Mouse (Mus musculus) kidney, postnatal 36 days (tissue): ENCODE data around the gene Tmem233.
A peak's percentile ranks its signal among the peaks of the same experiment; 100 is the strongest.

ENCODE experiments used
- DNase-seq, 2 experiments: peaks; one replicate each; pipeline ENCODE4 v3.0.0; 2021 to 2022; ENCODE audit warnings: mixed read lengths in 2 of 2

Tmem233 gene

DNA sequence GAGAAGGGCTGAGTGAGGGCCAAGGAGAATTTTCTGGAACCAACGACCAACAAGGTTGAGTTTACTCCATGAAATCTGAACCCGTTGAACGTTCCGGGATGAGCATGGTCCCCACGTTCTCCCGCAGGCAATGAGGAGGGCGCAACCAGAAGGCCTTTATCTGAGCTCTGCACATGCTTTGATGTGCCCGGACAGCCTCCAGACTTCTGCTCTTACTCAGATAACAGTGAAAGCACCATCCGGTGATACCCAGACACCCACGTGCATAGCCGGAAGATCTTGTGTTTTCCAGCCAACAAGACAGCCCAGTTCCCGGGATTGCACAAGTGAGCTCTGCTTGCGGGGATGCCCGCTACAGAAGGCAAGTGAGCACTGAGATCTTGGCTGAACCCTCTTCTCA lies 56.5 kb downstream of the Tmem233 start:
- no peak for DNase-seq

DNA sequence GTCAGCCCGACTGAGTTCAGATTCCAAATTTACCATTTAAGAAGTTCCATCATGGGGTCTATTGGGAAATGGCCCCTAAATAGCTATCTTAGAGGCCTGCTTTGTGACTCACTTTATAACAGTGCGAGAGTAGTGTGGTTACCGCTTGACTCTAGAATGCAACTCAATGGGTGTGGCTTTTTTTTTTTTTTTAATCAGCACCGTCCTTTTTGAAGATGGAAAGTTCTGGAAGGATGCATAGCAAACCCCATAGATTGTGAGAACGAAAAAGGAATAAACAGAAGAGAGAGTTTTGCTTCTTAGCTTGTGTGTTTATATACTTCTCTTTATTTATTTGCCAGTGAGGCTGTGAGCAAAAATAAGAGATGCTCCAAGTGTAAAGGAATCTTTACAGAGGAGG lies 56.9 kb downstream of the Tmem233 start:
- no peak for DNase-seq

DNA sequence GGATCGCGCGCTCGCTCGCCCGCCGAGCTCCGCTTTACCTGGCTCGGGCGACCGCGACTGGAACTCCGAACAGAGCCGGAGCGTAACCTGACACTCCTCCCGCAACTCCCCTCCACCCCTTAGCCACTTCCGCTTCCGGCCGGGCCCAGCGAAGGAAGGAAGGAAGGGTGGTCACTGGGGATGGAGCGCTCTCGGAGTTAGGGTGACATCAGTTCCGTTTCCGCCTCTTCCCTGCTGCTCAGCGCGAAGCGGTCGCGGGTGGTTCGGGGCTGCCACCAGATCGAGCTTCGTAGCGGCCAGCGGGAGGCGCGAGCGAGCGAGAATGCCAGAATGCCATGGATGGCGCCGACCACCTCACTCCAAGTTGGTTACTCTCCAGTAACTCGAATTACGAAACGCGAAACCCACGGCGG lies 58.7 kb downstream of the Tmem233 start, which contains the start of gene Prkab1:
TSS of gene Prkab1 (minus strand) at position 182 of the 413 bp plus-strand sequence.
- peak; percentile 95 to 96 for DNase-seq

DNA sequence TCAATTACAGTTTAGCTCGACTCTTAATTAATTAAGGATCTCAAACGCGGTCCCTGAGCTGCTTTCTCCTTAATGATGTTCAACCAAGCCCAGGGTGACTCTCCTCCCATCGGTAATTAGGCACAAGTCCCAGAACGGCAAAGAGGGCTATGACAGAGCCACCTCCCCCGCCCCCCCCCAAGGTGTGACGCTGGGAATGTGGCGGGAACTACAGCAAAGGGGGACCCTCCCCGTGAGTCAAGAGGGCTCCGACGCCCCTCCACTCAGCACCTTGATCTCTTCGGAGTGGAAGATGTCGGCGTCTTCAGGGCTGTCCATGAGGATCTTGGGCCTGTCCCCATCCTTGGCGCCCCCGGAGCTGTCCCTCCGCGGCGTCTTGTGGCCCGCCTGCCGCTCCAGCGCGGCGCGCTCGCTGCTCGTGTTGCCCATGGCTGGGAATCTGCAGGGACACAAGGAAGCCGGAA lies 59.2 kb downstream of the Tmem233 start:
- peak in 1 of 2 experiments; percentile 52 for DNase-seq

DNA sequence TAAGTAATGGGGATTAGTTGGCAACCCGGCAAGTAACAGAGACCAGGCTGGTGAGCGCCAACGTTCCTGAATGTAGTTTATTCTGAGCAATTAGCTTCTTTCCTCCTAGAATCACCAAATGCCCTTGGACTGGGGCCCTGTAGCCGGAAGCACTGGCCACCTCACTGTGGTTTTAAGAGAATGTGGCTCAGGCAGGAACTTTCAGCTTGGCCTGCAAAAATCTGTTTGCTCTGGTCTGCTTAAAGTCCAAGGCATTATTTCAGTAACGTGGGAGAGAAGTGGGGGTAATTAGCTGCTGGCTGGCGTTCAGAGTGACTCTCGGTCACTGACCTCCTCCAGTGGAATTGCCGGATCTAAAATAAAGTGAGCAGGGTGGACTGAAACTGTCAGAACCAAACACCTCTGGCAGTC lies 59.8 kb downstream of the Tmem233 start:
- DNase-seq = peak; percentile 70 to 79

DNA sequence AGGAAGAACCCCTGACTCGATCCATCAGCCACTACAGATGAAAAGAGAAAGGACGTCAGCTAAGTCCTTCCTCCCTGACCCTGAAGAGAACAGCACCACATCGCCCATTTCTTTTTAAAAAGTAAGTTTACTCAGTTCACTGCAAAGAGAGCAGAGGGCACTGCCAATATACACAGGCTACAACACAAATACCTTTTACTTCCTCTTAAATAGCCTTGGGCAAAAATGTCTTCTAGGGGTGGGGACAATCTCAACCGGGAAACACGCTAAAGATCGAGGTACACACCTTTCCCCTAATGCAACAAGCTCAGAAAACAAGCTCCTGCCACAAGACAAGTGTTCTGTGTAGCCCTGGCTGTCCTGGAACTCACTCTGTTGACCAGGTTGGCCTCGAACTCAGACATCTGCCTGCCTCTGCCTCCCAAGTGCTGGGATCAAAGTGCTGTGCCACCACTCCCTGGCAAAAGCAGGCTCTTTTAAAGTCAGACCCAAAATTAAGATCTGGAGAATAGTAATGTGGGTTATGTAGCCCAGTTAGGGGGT lies 60.3 kb downstream of the Tmem233 start:
- no peak for DNase-seq

DNA sequence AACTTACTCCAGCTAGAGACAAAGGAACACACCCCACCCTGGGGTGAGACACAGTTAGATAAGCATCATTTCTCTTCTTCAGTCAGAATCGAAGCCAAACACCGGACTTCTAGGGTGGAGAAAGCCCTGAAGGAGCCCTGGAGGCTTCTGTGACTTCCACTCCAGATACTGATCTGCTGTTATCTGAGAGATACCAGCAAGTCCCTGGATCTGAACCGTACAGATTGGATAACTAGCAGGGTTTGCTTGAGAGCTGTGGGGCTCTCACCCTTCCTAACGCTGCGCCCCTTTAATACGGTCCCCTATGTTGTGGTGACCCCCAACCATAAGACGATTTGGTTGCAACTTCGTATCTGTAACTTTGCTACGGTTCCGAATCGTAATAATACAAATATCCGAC lies 60.9 kb downstream of the Tmem233 start:
- DNase-seq = no peak

DNA sequence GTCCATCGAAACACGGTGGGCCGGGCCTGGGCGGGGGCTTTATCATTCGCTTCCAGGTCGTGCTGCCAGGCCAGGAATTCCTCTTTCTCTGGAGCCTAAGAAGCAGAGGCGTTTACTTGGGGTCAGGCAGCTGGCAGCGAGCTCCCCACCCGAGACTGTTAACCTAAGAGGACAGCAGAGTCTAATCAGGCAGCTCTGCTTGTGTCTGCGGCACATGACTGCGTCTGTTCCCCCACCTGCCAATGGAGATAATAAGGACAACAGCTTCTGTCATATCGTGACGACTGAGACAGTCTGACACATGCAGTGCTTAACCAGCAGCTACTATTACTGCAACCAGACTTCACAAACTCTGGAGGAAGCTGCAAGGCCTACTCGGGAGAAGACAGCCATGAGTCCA lies 61.5 kb downstream of the Tmem233 start:
- no peak for DNase-seq

DNA sequence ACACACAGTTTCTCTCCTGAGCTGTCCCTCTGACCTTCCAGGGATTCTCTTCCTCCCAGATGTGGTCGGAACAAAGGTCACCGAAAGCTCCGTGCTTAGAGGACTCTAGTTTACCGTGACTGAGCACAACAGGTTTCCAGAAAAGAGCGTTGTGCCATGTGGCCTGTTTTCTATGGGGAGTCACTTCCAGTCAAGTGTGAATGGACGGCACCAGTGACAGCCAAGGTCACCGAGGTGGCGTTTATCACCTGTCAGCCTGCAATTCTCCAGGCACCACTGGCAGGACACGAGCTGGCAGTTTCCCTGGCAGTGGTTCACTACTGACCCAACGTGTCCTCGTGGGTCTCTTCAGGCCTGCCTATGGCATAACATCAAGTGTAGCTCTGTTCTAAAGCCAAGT lies 63.7 kb downstream of the Tmem233 start:
- DNase-seq = peak; percentile 71 to 72

DNA sequence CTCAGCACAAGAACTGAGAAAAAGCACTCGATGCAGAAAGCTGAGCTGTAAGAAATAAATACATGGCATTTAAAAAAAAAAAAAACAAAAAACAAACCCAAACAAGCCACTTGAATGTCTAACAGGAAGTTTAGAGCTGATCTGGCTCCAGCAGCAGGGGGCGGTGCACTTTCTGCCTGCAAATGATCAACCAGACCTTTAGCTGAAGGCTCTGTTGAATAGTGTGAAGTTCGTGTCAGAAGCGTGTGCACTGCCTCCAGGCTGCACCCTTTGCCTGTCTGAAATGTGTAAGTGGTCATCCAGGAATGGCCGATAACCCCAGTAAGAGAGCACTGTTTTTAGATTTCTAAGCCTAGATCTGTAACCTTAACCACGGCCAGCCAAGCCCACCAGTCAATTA lies 64.3 kb downstream of the Tmem233 start:
- peak; percentile 86 to 88 for DNase-seq

DNA sequence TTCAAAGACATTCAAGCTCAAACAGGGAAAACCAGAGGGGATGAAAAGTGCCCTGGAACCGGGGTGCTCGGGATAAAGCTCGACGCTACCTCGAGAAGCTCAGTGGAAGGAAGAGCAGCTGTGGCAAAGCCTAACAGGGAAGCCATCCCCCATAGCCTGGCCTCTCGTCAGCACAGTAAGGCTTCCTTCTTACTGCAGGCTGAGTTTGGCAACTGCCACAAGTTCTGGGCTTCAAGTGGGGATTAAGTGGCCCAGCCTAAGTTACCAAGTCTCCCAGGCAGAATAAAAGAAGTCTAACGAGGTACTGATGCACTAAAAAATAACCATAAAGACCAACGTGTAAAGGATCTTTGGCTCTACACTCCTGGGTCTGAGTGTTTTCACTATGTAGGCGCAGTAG lies 64.8 kb downstream of the Tmem233 start:
- DNase-seq = no peak

DNA sequence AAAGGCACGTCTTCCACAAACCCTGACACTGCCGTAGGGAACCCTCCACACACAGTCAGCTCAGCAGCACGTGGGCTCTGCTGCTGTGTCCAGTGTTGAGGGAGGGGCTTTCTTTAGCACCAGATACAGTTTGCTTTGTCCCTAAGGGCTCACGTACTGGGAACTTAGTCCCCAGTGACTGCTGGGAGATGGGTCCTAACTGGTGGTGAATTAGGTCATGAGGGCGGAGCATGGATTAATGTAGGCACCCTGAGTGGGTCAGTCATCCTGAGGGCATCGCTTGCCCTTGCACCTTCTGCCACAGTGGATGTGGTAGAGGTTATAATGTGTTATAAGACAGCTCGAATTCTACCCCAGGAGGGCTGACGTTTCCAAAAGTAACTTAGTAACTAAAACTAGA lies 65.7 kb downstream of the Tmem233 start:
- DNase-seq = no peak

DNA sequence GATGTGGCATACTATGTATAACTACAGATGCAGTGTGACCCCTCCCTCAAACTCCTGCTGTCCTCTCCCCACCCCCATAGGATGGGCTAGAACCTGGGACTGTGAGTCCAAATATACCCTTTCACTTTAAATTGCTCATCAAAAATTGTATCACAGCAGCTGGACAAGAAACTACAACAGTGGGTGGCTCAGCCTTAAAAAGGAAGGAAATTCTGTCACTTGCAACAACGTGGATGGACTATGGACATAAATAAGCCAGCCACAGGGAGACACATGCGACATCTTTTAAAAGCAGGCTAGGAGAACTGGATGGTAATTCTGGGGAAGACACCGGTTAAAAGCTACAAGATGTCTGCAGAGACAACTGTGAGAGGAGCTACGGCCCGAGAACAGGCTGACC lies 66.5 kb downstream of the Tmem233 start:
- DNase-seq = no peak

DNA sequence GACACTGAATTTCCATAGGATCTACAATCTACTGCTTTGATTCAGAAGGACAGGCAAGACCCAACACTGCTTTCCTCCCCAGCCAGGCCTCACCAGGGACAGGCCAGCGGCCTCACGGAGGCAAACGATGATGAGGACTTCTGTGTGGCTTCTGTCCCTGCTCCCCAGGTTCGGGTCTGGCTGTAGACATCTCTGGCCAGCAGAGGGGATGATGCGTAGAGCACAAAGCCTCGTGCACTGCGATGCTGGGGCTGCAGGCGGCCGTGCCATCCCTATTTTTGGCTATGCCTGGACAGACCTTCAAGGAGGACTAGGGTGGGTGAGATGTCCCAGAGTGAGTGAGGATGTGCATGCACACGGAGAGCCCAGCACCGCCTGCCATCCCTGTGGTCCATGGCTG lies 68.8 kb downstream of the Tmem233 start:
- no peak for DNase-seq

DNA sequence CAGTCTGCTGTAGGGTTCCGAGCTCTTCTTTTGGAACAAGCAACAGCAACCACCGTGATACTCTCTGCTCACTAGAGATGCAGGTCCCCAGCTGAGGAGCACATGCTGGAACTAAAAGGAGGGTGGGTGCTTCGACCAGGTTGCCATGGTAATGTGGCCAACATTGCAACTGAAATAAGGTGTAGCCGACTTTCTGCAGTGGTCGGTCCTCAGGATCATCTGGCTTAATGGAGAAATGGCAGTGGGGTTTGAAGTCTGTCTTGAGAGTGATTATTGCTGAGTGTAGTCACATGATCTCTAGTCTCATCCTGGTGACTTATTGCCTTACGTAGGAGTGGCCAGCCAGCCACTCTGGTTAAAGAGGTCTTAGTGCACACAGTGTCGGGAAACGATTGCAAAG lies 69.2 kb downstream of the Tmem233 start:
- no peak for DNase-seq

DNA sequence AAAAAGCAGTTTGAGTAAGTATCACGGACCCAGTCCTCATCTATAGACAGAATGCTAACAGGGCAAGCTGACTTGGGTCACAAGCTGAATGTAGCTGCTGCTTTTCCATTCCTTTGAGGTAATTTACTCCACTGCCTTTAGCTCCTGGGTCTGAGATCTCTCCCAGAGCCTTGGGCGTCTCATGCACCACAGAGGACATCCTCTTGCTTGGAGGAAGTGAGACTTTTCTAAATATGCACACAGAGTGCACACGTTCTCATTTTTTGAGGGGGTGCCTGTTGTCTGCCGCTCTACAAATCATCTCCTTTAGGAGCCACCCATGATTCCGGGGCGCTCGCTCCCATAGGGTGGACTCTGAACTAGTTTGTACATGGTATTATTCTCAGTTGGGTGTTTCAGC lies 70.5 kb downstream of the Tmem233 start:
- no peak for DNase-seq

DNA sequence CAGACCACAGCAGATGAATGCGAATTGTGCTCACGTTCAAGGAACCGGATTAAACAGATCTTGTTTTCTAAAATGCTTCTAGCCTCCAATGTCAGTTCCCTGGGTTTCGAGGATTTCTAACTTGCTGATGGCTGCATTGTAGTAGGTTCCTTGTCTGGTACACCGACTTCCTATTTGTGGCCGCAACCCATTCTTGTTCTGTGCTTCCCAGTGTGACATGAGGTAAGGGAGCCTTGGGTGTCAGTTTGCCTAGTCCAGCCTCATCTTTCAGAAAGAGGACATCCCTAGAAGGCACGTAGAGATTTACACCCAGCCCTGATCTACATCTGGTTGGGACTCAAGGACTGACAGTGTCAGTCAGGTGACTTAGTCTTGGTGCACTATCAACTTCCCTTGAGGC lies 71.3 kb downstream of the Tmem233 start:
- no peak for DNase-seq

DNA sequence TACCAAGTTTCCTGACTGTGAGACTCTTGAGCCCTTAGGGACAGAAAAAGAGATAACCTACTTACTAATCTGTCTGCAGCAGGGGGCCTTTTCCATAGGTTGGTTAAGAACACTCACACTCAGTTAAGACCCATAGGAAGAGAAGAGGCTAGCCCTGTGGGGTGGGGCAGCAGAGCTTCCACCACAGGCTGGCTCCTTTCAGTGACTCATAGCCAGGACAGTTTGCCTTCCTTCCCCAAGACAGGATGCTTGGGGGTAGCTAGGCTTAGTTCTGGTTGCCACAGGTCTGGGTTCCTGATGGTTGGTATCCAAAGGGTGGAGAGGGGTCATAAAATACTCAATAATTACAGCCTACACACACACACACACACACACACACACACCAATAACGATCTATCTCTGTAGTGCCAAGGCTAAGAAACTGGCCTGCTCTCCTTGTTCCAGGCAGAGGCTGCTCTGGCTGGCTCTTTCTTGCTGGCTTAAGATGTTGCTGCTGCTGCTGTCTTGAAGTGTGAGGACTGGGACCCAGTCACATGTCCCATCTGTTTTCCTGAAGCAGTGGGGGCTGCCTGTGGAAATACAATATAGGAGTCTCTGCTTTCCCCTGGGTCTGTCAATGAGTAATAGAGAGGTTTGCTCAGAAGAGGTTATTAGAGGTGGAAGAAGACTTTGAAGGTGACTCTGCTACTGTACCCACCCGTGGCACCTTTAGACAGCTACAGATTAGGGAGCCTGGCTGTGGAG lies 73.0 kb downstream of the Tmem233 start:
- no peak for DNase-seq

DNA sequence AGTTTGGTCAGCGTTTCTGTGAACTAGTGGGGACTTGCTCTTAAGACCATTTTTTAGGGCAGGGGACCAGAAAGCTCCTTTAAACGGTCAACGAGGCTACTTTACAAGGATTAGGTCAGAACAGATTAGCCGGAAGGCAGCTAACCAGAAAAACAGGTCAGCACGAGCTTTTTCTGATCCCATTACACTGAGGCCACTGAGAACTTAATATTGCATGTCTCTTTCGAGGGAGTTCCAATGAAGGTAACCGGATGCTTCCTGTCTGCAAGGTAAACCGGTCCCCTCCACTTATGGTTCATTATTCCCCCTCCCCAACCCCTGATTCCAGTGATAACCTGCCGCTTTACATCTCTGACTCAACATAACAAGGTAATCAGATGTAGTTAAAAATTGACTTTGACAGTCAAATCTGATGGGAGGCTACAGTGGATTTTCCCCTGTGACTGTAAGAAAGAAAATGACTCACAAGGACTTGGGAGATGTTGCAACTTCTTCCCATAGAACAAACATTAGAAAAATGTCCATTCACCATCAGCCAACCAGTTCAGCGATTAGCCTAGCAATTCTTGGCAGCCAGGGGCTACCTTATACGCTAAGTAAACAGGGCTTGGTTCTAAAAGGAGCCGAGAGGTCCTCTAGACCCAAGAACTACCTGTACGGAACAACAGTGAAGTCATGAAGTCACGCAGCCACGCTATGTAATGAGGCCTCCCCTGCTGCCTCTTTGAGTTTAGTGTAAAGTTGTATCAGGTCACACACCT lies 73.8 kb downstream of the Tmem233 start:
- peak in 1 of 2 experiments; percentile 46 for DNase-seq

DNA sequence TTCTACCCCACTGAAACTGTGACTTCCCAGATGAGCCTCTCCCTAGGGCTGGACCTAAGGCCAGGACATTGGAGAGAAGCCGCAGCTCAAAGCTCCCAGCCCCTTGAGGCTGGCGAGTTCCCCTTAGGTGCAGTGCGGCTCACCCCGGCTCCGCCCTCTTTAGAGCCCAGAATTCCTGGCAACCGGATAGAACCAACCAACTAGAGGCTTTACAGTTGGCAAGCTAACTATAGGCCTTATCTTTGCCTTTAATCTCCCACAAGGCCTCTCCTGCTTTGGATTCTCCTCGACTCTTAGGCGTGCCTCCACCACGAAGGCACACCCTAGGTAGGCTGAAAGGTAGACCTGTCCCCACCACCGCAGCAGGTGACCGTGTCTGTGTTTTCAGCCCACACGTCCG lies 75.3 kb downstream of the Tmem233 start:
- peak in 1 of 2 experiments; percentile 28 for DNase-seq

DNA sequence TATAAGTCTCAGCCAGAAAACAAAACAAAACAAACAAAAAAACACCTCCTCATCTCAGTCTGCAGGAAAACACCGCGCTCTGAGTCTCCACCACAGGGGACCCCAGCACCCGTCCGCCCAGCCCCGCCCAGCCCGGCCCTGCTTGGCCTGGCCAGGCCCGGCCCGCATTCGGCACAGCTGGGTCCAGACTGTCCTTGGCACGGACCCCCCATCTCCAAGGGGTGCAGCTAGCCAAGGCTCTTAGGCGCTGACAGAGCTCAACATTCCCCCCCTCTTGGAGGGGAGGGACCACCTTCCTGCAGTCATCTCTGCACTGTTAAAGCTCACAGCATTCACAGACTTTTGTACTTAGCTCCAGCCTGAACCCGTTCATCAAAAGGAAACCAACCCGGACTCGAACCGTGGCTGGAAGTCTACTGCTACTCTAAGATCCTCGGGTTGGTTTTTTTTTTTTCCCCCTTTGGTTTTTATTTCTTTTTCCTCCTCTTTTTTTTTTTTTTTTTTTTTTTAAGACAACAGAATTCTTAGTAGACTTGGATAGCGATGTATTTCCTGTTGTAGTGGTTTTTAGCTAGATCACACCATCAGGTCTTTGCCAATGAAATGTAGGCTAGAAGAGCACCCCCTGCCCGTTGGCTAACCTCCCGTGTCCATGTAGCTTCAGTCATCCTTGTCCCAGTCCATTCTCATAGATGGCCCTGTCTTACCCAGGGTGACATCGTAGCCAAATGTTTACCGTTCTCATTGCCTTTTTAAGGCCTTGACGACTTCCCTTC lies 76.5 kb downstream of the Tmem233 start:
- peak in 1 of 2 experiments; percentile 73 for DNase-seq

DNA sequence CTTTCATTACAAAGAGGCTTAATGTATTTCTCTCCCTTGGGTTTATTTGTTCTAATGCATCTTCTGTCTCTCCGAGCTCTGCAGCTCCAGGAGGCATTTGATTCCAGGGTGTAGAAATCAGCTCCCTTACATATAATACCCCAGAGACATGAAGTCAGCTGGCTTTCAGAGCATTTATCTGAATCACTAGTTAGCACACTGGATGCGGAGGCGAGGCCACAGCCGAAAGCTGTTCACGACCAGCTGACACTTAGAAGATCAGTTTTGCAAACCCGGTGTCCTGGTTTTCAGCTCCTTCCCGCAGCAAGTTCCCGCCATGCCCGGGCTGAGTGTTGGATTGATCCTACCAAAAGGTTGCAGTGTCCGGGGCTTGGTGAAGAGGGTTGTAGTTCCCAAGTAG lies 78.8 kb downstream of the Tmem233 start:
- no peak for DNase-seq

DNA sequence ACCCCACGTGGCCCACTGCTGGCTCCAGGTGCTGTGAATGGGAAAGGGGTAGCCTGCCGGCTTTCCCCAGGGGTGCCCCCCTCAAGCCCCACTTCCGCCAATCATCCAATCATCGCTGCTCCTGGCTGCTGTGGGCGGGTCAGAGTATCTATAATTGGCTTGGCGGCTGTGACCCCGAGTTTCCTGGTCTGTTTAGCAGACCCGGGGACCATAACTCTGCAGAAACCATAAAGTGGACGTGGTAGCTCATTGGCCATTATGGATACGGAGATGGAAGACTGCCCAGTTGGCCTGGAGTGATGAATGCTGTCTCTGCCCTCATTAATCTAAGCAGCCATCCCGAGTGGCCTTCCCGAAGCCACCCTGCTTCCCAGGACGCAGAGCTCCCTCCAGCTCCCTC lies 79.2 kb downstream of the Tmem233 start:
- DNase-seq = no peak
